Mouse (Mus musculus): ENCODE results near the gene Dock6. TPM values are rescaled to one million over a fixed set of nuclear protein-coding genes. Genes with fewer than 3 reads are reported as not detected.

Gene Dock6
- total and polyA plus RNA-seq, 3 experiments, result 0.79 to 3.6 (median 3.3) TPM

DNA sequence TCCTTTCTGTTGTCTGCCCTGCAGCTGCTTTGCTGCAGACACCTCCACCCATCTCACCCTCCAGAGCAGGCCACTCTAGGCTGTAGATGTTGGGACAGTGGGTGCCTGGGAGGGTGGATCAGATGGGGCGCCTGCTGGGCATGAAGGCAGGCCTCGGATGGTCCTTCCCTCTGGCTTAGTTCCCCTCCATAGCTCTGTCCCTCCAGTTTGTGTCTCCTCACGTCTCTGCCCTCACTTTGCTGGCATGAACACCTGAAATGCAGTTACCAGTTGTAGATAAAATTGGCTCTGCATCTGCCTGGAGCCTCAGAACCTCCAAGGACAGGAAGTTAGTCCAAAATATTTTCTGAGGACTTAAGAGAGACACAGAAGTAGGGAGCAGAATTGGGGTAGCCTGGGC, 55.5 kb downstream of the Dock6 start:
- peaks cover 0 to 15% of the 10 kb centered on the region in 2 experiments; a peak in 2 of 4 replicates for H3K4me1 ChIP-seq (ENCODE audit: control insufficient read depth in 1 of 2, insufficient read depth in 2 of 2)
- no peak overlapping the region for H3K9ac ChIP-seq (ENCODE audit: insufficient read depth, low read depth)
- in situ Hi-C loops (cut with MboI; ENCODE audit: low pct_ligation_motif_present, low pct_unique_long_range_greater_than_20kb, low sequenced_read_pairs) (no loop called here), dilution Hi-C loops (cut with MboI; ENCODE audit: extremely low pct_ligation_motif_present, extremely low pct_unique_long_range_greater_than_20kb, low sequenced_read_pairs) (no loop called here)
- no peak overlapping the region for H3K4me2 ChIP-seq (ENCODE audit: insufficient read depth, low read depth, poor library complexity, severe bottlenecking)
- DNase-seq (ENCODE audit: extremely low read depth), result no peak
- H3K9me3 ChIP-seq (replicated peaks; ENCODE audit: low read length), result no peaks in the 10 kb centered on the region
- peaks cover 0 to 5% of the 10 kb centered on the region in 2 experiments for H3K36me3 ChIP-seq (replicated peaks in 1 of 2; ENCODE audit: control insufficient read depth in 1 of 2, insufficient read depth in 1 of 2, low read length in 1 of 2)
- no peaks in the 10 kb centered on the region for H3K79me2 ChIP-seq (replicated peaks; ENCODE audit: control insufficient read depth, extremely low read depth, insufficient read depth, poor library complexity, severe bottlenecking)
- TF ChIP-seq SIN3A (IDR thresholded peaks at IDR 0.05; ENCODE audit: low read length) (no peak), EP300 (IDR thresholded peaks at IDR 0.05; ENCODE audit: low read length) (no peak), MAZ (IDR thresholded peaks at IDR 0.05; ENCODE audit: low read depth, low read length) (no peak), PAX5 (IDR thresholded peaks at IDR 0.05; ENCODE audit: low read length) (no peak), POLR2AphosphoS2 (IDR thresholded peaks at IDR 0.05; ENCODE audit: low read depth, low read length) (no peak), ELF1 (IDR thresholded peaks at IDR 0.05; ENCODE audit: low read depth, low read length) (no peak)
- H3K4me3 ChIP-seq (replicated peaks in 1 of 3; ENCODE audit: low read depth in 2 of 3, low read length in 2 of 3, poor library complexity in 1 of 3), result no peak overlapping the region
- H3K27ac ChIP-seq (ENCODE audit: insufficient read depth, low read depth), result no peak overlapping the region
- H3K27me3 ChIP-seq (replicated peaks), result peaks cover 28% of the 10 kb centered on the region

DNA sequence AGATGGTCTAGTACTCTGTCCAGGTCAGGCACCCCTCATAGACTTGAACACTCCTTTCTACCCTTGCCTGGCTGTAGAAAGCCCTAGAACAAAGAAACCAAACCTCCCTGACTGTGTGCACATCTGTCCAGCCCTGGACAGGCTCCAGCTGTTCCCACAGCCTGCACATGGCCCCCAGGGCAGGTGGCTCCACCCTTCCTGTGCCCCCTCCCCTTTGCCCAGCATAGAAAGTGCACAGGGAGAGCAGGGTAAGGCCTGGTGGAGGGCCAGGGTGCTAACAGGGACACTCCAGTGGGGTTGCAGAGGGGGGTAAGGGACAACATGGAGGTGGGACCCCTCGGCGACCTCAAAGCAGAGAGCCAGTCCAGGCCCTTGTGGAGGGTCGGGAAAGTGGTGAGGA, 56.2 kb downstream of the Dock6 start:
- dilution Hi-C loops (cut with MboI; ENCODE audit: extremely low pct_ligation_motif_present, extremely low pct_unique_long_range_greater_than_20kb, low sequenced_read_pairs), result no loop called here
- Histone ChIP-seq H3K79me2 (replicated peaks; ENCODE audit: control insufficient read depth, extremely low read depth, insufficient read depth, poor library complexity, severe bottlenecking) (no peaks in the 10 kb centered on the region), H3K27me3 (replicated peaks) (peaks cover 28% of the 10 kb centered on the region), H3K9ac (ENCODE audit: insufficient read depth, low read depth) (no peak overlapping the region), H3K4me3 (replicated peaks in 1 of 3; ENCODE audit: low read depth in 2 of 3, low read length in 2 of 3, poor library complexity in 1 of 3) (no peak overlapping the region), H3K9me3 (replicated peaks; ENCODE audit: low read length) (no peaks in the 10 kb centered on the region), H3K4me2 (ENCODE audit: insufficient read depth, low read depth, poor library complexity, severe bottlenecking) (no peak overlapping the region), H3K27ac (ENCODE audit: insufficient read depth, low read depth) (no peak overlapping the region), H3K36me3 (replicated peaks in 1 of 2; ENCODE audit: control insufficient read depth in 1 of 2, insufficient read depth in 1 of 2, low read length in 1 of 2) (peaks cover 0 to 3% of the 10 kb centered on the region in 2 experiments), H3K4me1 (ENCODE audit: control insufficient read depth in 1 of 2, insufficient read depth in 2 of 2) (peaks cover 0 to 15% of the 10 kb centered on the region in 2 experiments; a peak in 2 of 4 replicates)
- TF ChIP-seq MAFK (IDR thresholded peaks at IDR 0.05; ENCODE audit: insufficient replicate concordance, low read length), result no peak
- no peak for TF ChIP-seq USF1 (IDR thresholded peaks at IDR 0.05; ENCODE audit: low read depth, low read length)
- TF ChIP-seq HCFC1 (IDR thresholded peaks at IDR 0.05; ENCODE audit: low read depth, low read length), result no peak
- TF ChIP-seq TCF12 (IDR thresholded peaks at IDR 0.05; ENCODE audit: low read depth, low read length), result no peak
- TF ChIP-seq UBTF (IDR thresholded peaks at IDR 0.05; ENCODE audit: low read depth, low read length), result no peak
- TF ChIP-seq PAX5 (IDR thresholded peaks at IDR 0.05; ENCODE audit: low read length), result no peak
- TF ChIP-seq ELF1 (IDR thresholded peaks at IDR 0.05; ENCODE audit: low read depth, low read length), result no peak
- TF ChIP-seq MEF2A (IDR thresholded peaks at IDR 0.05; ENCODE audit: borderline replicate concordance, low read depth, low read length), result no peak
- TF ChIP-seq SIN3A (IDR thresholded peaks at IDR 0.05; ENCODE audit: low read length), result no peak
- no peak for TF ChIP-seq TBP (conservative IDR thresholded peaks at IDR 0.05; ENCODE audit: low read depth, low read length)
- TF ChIP-seq KAT2A (IDR thresholded peaks at IDR 0.05; ENCODE audit: insufficient replicate concordance, low read length), result no peak
- no peak for TF ChIP-seq RAD21 (IDR thresholded peaks at IDR 0.05; ENCODE audit: low read depth, low read length)
- in situ Hi-C loops (cut with MboI; ENCODE audit: low pct_ligation_motif_present, low pct_unique_long_range_greater_than_20kb, low sequenced_read_pairs), result no loop called here
- DNase-seq (ENCODE audit: extremely low read depth), result no peak
